Mouse (Mus musculus): Measurements from ENCODE around the gene Tpmt.

Gene Tpmt

GRCm38 (mm10) chr13:46975930-46976329 is 68.6 kb downstream of the Tpmt start:
- DNase-seq: no peak

GRCm38 (mm10) chr13:46975031-46975551 is 69.4 kb downstream of the Tpmt start:
- no peak for DNase-seq

Measured in liver (tissue).